Mouse (Mus musculus): Measurements from ENCODE around the gene Tapbp. TPM values are rescaled to one million over a fixed set of nuclear protein-coding genes. Genes with fewer than 3 reads are reported as not detected.
A peak's percentile ranks its signal among the peaks of the same experiment; 100 is the strongest.

Gene Tapbp
- polyA plus RNA-seq, 1 experiment: 97.3 TPM

DNA sequence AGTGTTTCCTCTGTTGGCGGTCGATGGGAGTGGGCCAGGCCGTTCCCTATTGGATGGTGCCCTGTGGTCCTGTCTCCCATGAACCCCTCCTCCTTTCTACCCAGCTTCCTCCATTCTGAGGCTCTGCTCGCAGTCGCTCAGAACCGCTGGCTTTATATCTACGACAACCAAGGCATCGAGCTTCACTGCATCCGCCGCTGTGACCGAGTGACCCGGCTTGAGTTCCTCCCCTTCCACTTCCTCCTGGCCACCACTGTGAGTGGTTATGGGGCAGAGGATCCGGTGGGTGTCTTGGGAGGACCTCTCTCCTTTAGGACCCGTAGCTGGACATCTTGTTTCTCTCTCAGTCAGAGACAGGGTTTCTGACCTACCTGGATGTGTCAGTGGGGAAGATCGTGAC lies 27.8 kb downstream of the Tapbp start:
- TF ChIP-seq EP300 (IDR thresholded peaks at IDR 0.05; ENCODE audit: insufficient read depth, low read depth, low read length) (no peak), POLR2A (IDR thresholded peaks at IDR 0.05; ENCODE audit: insufficient read depth, low read length) (no peak), CTCF (IDR thresholded peaks at IDR 0.05; ENCODE audit: low read depth, low read length) (no peak)
- Histone ChIP-seq H3K9me3 (replicated peaks; ENCODE audit: control insufficient read depth, insufficient read depth, low read length, poor library complexity, severe bottlenecking) (no peaks in the 10 kb centered on the region), H3K4me1 (ENCODE audit: control insufficient read depth, insufficient read depth, low read length) (no peaks in the 10 kb centered on the region), H3K9ac (ENCODE audit: low read depth, poor library complexity, severe bottlenecking) (no peak overlapping the region), H3K4me3 (ENCODE audit: low read depth, low read length) (no peak overlapping the region), H3K36me3 (ENCODE audit: control insufficient read depth, insufficient read depth, low read length, poor library complexity, severe bottlenecking) (peaks cover 7% of the 10 kb centered on the region; the same call in 1 of the 2 replicates), H3K27me3 (ENCODE audit: control insufficient read depth, insufficient read depth, low read length, poor library complexity, severe bottlenecking) (no peaks in the 10 kb centered on the region), H3K27ac (ENCODE audit: insufficient read depth, low read length) (no peak overlapping the region)

DNA sequence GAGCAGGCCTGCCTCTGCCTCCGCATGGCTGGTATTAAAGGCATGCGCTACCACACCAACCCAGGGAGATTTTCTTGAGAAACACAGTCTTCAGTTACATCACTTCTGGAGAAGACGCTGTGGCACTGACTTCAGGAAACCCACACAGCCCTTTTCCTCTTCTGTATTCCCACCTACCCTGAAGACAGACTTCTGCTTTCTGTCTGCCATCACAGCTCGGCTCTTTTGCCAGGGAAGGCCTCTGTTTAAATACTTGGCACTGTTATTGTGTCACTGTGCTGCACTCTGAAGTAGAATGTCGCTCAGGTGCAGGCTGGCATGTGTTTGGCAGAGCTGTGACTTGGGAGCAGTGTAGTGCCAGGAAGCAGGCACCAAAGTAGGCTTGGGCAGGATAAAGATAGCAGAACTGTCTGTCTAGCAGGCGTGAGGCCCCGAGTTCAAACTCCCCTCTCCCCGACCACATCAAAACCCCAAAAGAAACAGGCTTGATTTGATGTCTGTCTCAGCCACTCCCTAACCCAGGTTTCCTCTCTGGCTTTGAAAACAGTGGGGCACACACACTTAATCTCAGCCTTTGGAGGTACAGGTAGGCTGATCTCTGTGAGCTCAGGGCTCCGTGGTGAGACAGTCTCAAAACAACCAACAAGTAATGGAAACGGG lies 31.9 kb downstream of the Tapbp start:
- TF ChIP-seq EP300 (IDR thresholded peaks at IDR 0.05; ENCODE audit: insufficient read depth, low read depth, low read length): no peak
- TF ChIP-seq POLR2A (IDR thresholded peaks at IDR 0.05; ENCODE audit: insufficient read depth, low read length): no peak
- no peak for TF ChIP-seq CTCF (IDR thresholded peaks at IDR 0.05; ENCODE audit: low read depth, low read length)

DNA sequence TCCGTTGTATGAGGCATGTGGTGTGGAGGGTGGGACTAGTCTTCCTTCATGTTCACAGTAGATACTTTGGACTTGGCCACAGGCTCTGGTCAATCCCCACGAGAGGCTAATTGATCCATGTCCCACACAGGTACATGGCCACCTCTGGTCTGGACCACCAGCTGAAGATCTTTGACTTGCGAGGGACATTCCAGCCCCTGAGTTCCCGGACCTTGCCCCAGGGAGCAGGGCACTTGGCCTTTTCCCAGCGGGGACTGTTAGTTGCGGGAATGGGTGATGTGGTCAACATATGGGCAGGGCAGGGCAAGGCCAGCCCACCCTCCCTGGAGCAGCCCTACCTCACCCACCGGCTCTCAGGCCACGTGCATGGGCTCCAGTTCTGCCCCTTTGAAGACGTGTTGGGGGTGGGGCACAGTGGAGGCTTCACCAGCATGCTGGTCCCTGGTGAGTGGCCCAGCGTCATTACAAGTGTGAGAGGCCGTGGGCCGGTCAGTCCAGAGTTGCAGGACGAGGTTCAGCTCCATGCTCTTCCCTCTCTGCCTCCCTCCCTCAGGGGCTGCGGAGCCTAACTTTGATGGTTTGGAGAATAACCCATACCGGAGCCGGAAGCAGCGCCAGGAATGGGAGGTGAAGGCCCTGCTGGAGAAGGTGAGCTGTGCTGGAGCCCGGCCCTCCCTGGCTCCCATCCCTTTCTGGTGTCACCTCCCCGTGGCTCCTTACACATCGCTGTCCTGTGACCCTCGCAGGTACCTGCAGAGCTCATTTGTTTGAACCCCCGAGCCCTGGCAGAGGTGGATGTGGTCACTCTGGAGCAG lies 32.6 kb downstream of the Tapbp start:
- H3K27ac ChIP-seq (ENCODE audit: insufficient read depth, low read length): no peak overlapping the region
- H3K36me3 ChIP-seq (ENCODE audit: control insufficient read depth, insufficient read depth, low read length, poor library complexity, severe bottlenecking): peaks cover 19% of the 10 kb centered on the region
- no peaks in the 10 kb centered on the region for H3K4me1 ChIP-seq (ENCODE audit: control insufficient read depth, insufficient read depth, low read length)
- TF ChIP-seq CTCF (IDR thresholded peaks at IDR 0.05; ENCODE audit: low read depth, low read length) (no peak), POLR2A (IDR thresholded peaks at IDR 0.05; ENCODE audit: insufficient read depth, low read length) (no peak), EP300 (IDR thresholded peaks at IDR 0.05; ENCODE audit: insufficient read depth, low read depth, low read length) (no peak)
- H3K4me3 ChIP-seq (ENCODE audit: low read depth, low read length): no peak overlapping the region
- no peak overlapping the region for H3K9ac ChIP-seq (ENCODE audit: low read depth, poor library complexity, severe bottlenecking)
- H3K9me3 ChIP-seq (replicated peaks; ENCODE audit: control insufficient read depth, insufficient read depth, low read length, poor library complexity, severe bottlenecking): no peaks in the 10 kb centered on the region
- no peaks in the 10 kb centered on the region for H3K27me3 ChIP-seq (ENCODE audit: control insufficient read depth, insufficient read depth, low read length, poor library complexity, severe bottlenecking)

More for the DNA sequence above, 31.9 kb downstream of the Tapbp start:
- H3K4me1 ChIP-seq (ENCODE audit: control insufficient read depth, insufficient read depth, low read length): no peaks in the 10 kb centered on the region
- no peaks in the 10 kb centered on the region for H3K27me3 ChIP-seq (ENCODE audit: control insufficient read depth, insufficient read depth, low read length, poor library complexity, severe bottlenecking)
- H3K27ac ChIP-seq (ENCODE audit: insufficient read depth, low read length): no peak overlapping the region
- peaks cover 18% of the 10 kb centered on the region for H3K36me3 ChIP-seq (ENCODE audit: control insufficient read depth, insufficient read depth, low read length, poor library complexity, severe bottlenecking)
- no peaks in the 10 kb centered on the region for H3K9me3 ChIP-seq (replicated peaks; ENCODE audit: control insufficient read depth, insufficient read depth, low read length, poor library complexity, severe bottlenecking)
- no peak overlapping the region for H3K4me3 ChIP-seq (ENCODE audit: low read depth, low read length)
- H3K9ac ChIP-seq (ENCODE audit: low read depth, poor library complexity, severe bottlenecking): no peak overlapping the region

DNA sequence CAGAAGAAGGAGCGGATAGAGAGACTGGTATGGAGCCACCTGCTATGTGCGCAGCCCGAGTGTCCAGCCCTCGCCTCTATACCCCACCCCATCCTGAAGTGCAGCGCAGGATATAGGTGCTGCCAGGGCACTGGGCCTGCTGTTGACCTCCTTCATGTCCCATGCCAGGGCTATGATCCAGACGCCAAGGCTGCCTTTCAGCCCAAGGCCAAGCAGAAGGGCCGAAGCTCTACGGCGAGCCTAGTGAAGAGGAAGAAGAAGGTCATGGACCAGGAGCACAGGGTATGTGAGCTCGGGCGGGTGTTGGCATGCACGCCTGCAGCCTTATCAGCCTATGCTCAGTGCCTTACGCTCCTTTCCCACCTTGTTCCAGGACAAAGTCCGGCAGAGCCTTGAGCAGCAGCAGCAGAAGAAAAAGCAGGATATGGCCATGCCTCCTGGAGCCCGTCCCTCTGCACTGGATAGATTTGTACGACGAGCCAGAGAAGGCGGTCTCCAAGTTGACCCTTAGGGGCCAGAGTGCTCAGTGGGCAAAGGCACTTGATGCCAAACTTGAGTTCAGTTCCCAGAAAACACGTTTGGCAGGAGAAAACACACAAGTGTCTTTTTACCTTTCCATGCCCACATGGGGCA lies 33.3 kb downstream of the Tapbp start:
- H3K27ac ChIP-seq (ENCODE audit: insufficient read depth, low read length): no peak overlapping the region
- no peaks in the 10 kb centered on the region for H3K9me3 ChIP-seq (replicated peaks; ENCODE audit: control insufficient read depth, insufficient read depth, low read length, poor library complexity, severe bottlenecking)
- no peak overlapping the region for H3K9ac ChIP-seq (ENCODE audit: low read depth, poor library complexity, severe bottlenecking)
- H3K4me3 ChIP-seq (ENCODE audit: low read depth, low read length): no peak overlapping the region
- H3K36me3 ChIP-seq (ENCODE audit: control insufficient read depth, insufficient read depth, low read length, poor library complexity, severe bottlenecking): peaks cover 26% of the 10 kb centered on the region
- H3K27me3 ChIP-seq (ENCODE audit: control insufficient read depth, insufficient read depth, low read length, poor library complexity, severe bottlenecking): no peaks in the 10 kb centered on the region
- TF ChIP-seq POLR2A (IDR thresholded peaks at IDR 0.05; ENCODE audit: insufficient read depth, low read length) (no peak), CTCF (IDR thresholded peaks at IDR 0.05; ENCODE audit: low read depth, low read length) (no peak), EP300 (IDR thresholded peaks at IDR 0.05; ENCODE audit: insufficient read depth, low read depth, low read length) (no peak)
- no peaks in the 10 kb centered on the region for H3K4me1 ChIP-seq (ENCODE audit: control insufficient read depth, insufficient read depth, low read length)

DNA sequence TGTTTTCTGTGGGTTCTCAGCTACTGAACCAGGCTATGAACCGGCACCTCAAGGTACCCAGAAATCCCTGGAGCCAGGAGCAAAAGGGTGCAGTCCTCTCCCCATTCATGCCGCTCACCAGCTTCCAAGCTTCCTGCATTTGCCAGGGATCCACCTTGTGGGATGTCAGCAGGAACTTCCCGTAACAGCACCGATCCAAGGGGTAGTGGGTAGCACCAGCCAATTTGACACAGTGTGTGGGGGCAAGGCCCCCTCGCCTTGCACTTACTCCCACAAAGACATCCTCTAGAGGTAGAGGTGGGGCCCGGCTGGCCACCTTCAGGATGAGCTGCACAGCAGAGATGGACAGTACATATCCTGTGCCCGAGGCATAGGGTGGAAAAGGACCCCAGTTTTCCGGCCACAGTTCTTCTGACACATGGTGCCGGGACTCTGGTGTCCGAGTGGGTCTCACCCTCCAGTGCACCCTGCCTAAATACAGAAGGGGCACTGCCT lies 34.5 kb downstream of the Tapbp start:
- Histone ChIP-seq H3K4me1 (ENCODE audit: control insufficient read depth, insufficient read depth, low read length) (no peaks in the 10 kb centered on the region), H3K4me3 (ENCODE audit: low read depth, low read length) (no peak overlapping the region), H3K36me3 (ENCODE audit: control insufficient read depth, insufficient read depth, low read length, poor library complexity, severe bottlenecking) (peaks cover 37% of the 10 kb centered on the region), H3K27me3 (ENCODE audit: control insufficient read depth, insufficient read depth, low read length, poor library complexity, severe bottlenecking) (no peaks in the 10 kb centered on the region), H3K9me3 (replicated peaks; ENCODE audit: control insufficient read depth, insufficient read depth, low read length, poor library complexity, severe bottlenecking) (no peaks in the 10 kb centered on the region), H3K9ac (ENCODE audit: low read depth, poor library complexity, severe bottlenecking) (peak overlapping the region; percentile 7; the same call in 1 of the 2 replicates), H3K27ac (ENCODE audit: insufficient read depth, low read length) (no peak overlapping the region)
- TF ChIP-seq EP300 (IDR thresholded peaks at IDR 0.05; ENCODE audit: insufficient read depth, low read depth, low read length): no peak
- TF ChIP-seq CTCF (IDR thresholded peaks at IDR 0.05; ENCODE audit: low read depth, low read length): no peak
- TF ChIP-seq POLR2A (IDR thresholded peaks at IDR 0.05; ENCODE audit: insufficient read depth, low read length): no peak

Measured in ES-Bruce4 (cell line).